Mouse (Mus musculus) liver, adult 2 months (tissue): ENCODE data around the gene Sh2d4b.

Experiments used
- CTCF ChIP-seq: fragments of 200-500 bp; IDR thresholded peaks from 2 replicates; pipeline ENCODE4 v1.5.1; 2011; ENCODE audit warnings: low read depth, low read length, control low read depth
- POLR2A ChIP-seq: fragments of 200-500 bp; IDR thresholded peaks from 2 replicates; pipeline ENCODE4 v1.6.1; 2011; ENCODE audit warnings: low read length, control low read depth; ENCODE audit not compliant: insufficient read depth; ENCODE audit errors: extremely low read depth

- TF ChIP-seq CTCF (no peak), POLR2A (no peak)
Measured at GRCm38 (mm10) chr14:40852978-40853377, 40.1 kb downstream of the Sh2d4b start.
